Mouse (Mus musculus): ENCODE measurements around the gene Alpk3. TPM values are rescaled to one million over a fixed set of nuclear protein-coding genes. Genes with fewer than 3 reads are reported as not detected.
A peak's percentile ranks its signal among the peaks of the same experiment; 100 is the strongest.

Alpk3 gene
- polyA plus RNA-seq, 1 experiment, result 0.65 TPM

- peaks cover 29% of the 10 kb centered on the region for H3K27me3 ChIP-seq (replicated peaks)
- no peak overlapping the region for H3K4me3 ChIP-seq (replicated peaks)
- no peaks in the 10 kb centered on the region for H3K9me3 ChIP-seq
- H3K4me1 ChIP-seq, result peaks cover 3% of the 10 kb centered on the region; the same call in 1 of the 2 replicates
- TF ChIP-seq GATA1 (IDR thresholded peaks at IDR 0.05; ENCODE audit: borderline replicate concordance, low read length), result no peak
- no peak for TF ChIP-seq FLI1 (IDR thresholded peaks at IDR 0.05; ENCODE audit: low read length)
- no peaks in the 10 kb centered on the region for H3K36me3 ChIP-seq (replicated peaks; ENCODE audit: low read length)
These were observed 42.9 kb downstream of the Alpk3 start for GRCm38 (mm10) chr7:81100341-81100740.

GRCm38 (mm10) chr7:81102854-81103253 is 45.5 kb downstream of the Alpk3 start:
- Histone ChIP-seq H3K4me3 (replicated peaks) (no peak overlapping the region), H3K27me3 (replicated peaks) (peaks cover 20% of the 10 kb centered on the region), H3K9me3 (no peaks in the 10 kb centered on the region), H3K4me1 (peaks cover 3% of the 10 kb centered on the region; the same call in 1 of the 2 replicates), H3K36me3 (replicated peaks; ENCODE audit: low read length) (no peaks in the 10 kb centered on the region)
- TF ChIP-seq GATA1 (IDR thresholded peaks at IDR 0.05; ENCODE audit: borderline replicate concordance, low read length), result no peak
- TF ChIP-seq FLI1 (IDR thresholded peaks at IDR 0.05; ENCODE audit: low read length), result no peak

GRCm38 (mm10) chr7:81105525-81105924 is 48.1 kb downstream of the Alpk3 start:
- TF ChIP-seq GATA1 (IDR thresholded peaks at IDR 0.05; ENCODE audit: borderline replicate concordance, low read length), result no peak
- TF ChIP-seq FLI1 (IDR thresholded peaks at IDR 0.05; ENCODE audit: low read length), result no peak
- H3K9me3 ChIP-seq, result no peaks in the 10 kb centered on the region
- peaks cover 10% of the 10 kb centered on the region for H3K27me3 ChIP-seq (replicated peaks)
- no peak overlapping the region for H3K4me3 ChIP-seq (replicated peaks)
- H3K4me1 ChIP-seq, result peaks cover 21% of the 10 kb centered on the region
- no peaks in the 10 kb centered on the region for H3K36me3 ChIP-seq (replicated peaks; ENCODE audit: low read length)

- no peaks in the 10 kb centered on the region for H3K36me3 ChIP-seq (replicated peaks; ENCODE audit: low read length)
- H3K9me3 ChIP-seq, result no peaks in the 10 kb centered on the region
- H3K4me1 ChIP-seq, result peaks cover 26% of the 10 kb centered on the region
- TF ChIP-seq FLI1 (IDR thresholded peaks at IDR 0.05; ENCODE audit: low read length), result no peak
- TF ChIP-seq GATA1 (IDR thresholded peaks at IDR 0.05; ENCODE audit: borderline replicate concordance, low read length), result no peak
- H3K4me3 ChIP-seq (replicated peaks), result no peak overlapping the region
- peaks cover 27% of the 10 kb centered on the region for H3K27me3 ChIP-seq (replicated peaks)
These were observed 50.8 kb downstream of the Alpk3 start for GRCm38 (mm10) chr7:81108226-81108625.

- Histone ChIP-seq H3K9me3 (no peaks in the 10 kb centered on the region), H3K27me3 (replicated peaks) (peaks cover 35% of the 10 kb centered on the region), H3K36me3 (replicated peaks; ENCODE audit: low read length) (no peaks in the 10 kb centered on the region), H3K4me1 (peaks cover 23% of the 10 kb centered on the region), H3K4me3 (replicated peaks) (peak overlapping the region; percentile 68)
- TF ChIP-seq FLI1 (IDR thresholded peaks at IDR 0.05; ENCODE audit: low read length) (no peak), GATA1 (IDR thresholded peaks at IDR 0.05; ENCODE audit: borderline replicate concordance, low read length) (no peak)
These were observed 52.6 kb downstream of the Alpk3 start for GRCm38 (mm10) chr7:81109717-81110651.

- peaks cover 42% of the 10 kb centered on the region for H3K27me3 ChIP-seq (replicated peaks)
- H3K4me1 ChIP-seq, result peaks cover 29% of the 10 kb centered on the region
- TF ChIP-seq FLI1 (IDR thresholded peaks at IDR 0.05; ENCODE audit: low read length) (no peak), GATA1 (IDR thresholded peaks at IDR 0.05; ENCODE audit: borderline replicate concordance, low read length) (no peak)
- no peaks in the 10 kb centered on the region for H3K9me3 ChIP-seq
- no peak overlapping the region for H3K4me3 ChIP-seq (replicated peaks)
- no peaks in the 10 kb centered on the region for H3K36me3 ChIP-seq (replicated peaks; ENCODE audit: low read length)
These were observed 53.4 kb downstream of the Alpk3 start for GRCm38 (mm10) chr7:81110791-81111190.

GRCm38 (mm10) chr7:81111729-81112128 is 54.3 kb downstream of the Alpk3 start:
- no peaks in the 10 kb centered on the region for H3K36me3 ChIP-seq (replicated peaks; ENCODE audit: low read length)
- no peaks in the 10 kb centered on the region for H3K9me3 ChIP-seq
- peaks cover 51% of the 10 kb centered on the region for H3K27me3 ChIP-seq (replicated peaks)
- H3K4me3 ChIP-seq (replicated peaks), result no peak overlapping the region
- H3K4me1 ChIP-seq, result peaks cover 29% of the 10 kb centered on the region
- TF ChIP-seq FLI1 (IDR thresholded peaks at IDR 0.05; ENCODE audit: low read length) (no peak), GATA1 (IDR thresholded peaks at IDR 0.05; ENCODE audit: borderline replicate concordance, low read length) (no peak)

- no peaks in the 10 kb centered on the region for H3K9me3 ChIP-seq
- H3K4me3 ChIP-seq (replicated peaks), result no peak overlapping the region
- H3K27me3 ChIP-seq (replicated peaks), result peaks cover 61% of the 10 kb centered on the region
- H3K4me1 ChIP-seq, result peaks cover 29% of the 10 kb centered on the region
- H3K36me3 ChIP-seq (replicated peaks; ENCODE audit: low read length), result no peaks in the 10 kb centered on the region
- TF ChIP-seq GATA1 (IDR thresholded peaks at IDR 0.05; ENCODE audit: borderline replicate concordance, low read length), result no peak
- no peak for TF ChIP-seq FLI1 (IDR thresholded peaks at IDR 0.05; ENCODE audit: low read length)
These were observed 55.4 kb downstream of the Alpk3 start for GRCm38 (mm10) chr7:81112686-81113360.

GRCm38 (mm10) chr7:81114555-81114954 is 57.2 kb downstream of the Alpk3 start, which contains the start of gene Slc28a1:
Slc28a1 (plus strand) TSS chr7:81114799.
- peaks cover 66% of the 10 kb centered on the region for H3K27me3 ChIP-seq (replicated peaks)
- no peaks in the 10 kb centered on the region for H3K36me3 ChIP-seq (replicated peaks; ENCODE audit: low read length)
- H3K9me3 ChIP-seq, result no peaks in the 10 kb centered on the region
- no peak for TF ChIP-seq GATA1 (IDR thresholded peaks at IDR 0.05; ENCODE audit: borderline replicate concordance, low read length)
- TF ChIP-seq FLI1 (IDR thresholded peaks at IDR 0.05; ENCODE audit: low read length), result no peak
- H3K4me1 ChIP-seq, result peaks cover 21% of the 10 kb centered on the region
- no peak within 1 kb of the TSS for H3K4me3 ChIP-seq (replicated peaks)

GRCm38 (mm10) chr7:81121099-81121498 is 63.7 kb downstream of the Alpk3 start:
- no peaks in the 10 kb centered on the region for H3K36me3 ChIP-seq (replicated peaks; ENCODE audit: low read length)
- H3K9me3 ChIP-seq, result no peaks in the 10 kb centered on the region
- TF ChIP-seq GATA1 (IDR thresholded peaks at IDR 0.05; ENCODE audit: borderline replicate concordance, low read length) (no peak), FLI1 (IDR thresholded peaks at IDR 0.05; ENCODE audit: low read length) (no peak)
- H3K27me3 ChIP-seq (replicated peaks), result peaks cover 70% of the 10 kb centered on the region
- no peak overlapping the region for H3K4me3 ChIP-seq (replicated peaks)
- no peaks in the 10 kb centered on the region for H3K4me1 ChIP-seq

Data from megakaryocyte, embryonic 14.5 days (primary cell).